Mouse (Mus musculus): ENCODE measurements around the gene Clec2d. TPM values are rescaled to one million over a fixed set of nuclear protein-coding genes. Genes with fewer than 3 reads are reported as not detected.

Gene Clec2d
- polyA plus RNA-seq, 1 experiment = 14.9 TPM

DNA sequence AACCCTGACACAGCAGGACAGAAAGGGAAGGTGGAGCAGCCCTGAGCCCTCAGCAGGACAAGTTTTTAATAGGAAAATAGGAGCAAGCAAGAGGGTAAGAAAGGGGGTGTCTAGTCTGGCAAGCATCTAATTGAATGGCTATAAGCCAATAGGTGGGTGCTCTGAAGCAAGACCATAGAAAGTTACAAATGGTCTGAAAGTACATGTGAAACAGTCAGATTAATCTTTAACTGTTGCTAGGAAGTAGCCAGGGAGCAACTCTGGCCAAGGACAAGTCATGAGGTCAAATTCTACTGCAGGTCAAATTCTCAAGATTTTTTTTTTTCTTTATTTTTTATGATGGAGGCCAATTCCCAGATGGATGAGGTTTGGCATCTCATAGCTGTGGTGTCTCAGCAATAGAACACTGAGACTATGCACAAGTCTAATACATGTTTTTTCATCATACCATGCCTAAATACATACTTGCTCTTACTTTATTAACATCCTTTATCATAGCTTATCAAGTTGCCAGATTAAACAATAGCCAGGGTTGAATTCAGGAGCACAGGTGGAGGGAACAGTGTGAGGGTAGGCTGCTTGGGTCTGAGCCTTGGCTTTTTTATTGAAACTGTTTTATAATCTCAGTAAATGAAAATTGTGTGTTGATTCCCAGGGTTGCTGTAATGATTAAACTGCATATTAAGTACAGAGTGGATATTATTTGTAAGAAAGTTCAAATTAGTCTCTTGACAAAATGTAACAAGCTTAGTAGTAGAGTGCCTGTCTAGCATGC is 32.2 kb downstream of the Clec2d start:
- TF ChIP-seq CTCF (IDR thresholded peaks at IDR 0.05; ENCODE audit: borderline replicate concordance, insufficient read depth, low read depth, low read length) = no peak
- TF ChIP-seq POLR2A (IDR thresholded peaks at IDR 0.05; ENCODE audit: borderline replicate concordance, insufficient read depth, low read length) = no peak
- DNase-seq = no peak
- Histone ChIP-seq H3K4me1 (ENCODE audit: control insufficient read depth, insufficient read depth, low read length) (no peaks in the 10 kb centered on the region), H3K4me3 (replicated peaks; ENCODE audit: insufficient read depth, low read depth, low read length) (no peak overlapping the region), H3K27me3 (ENCODE audit: control insufficient read depth, insufficient read depth, low read length) (no peaks in the 10 kb centered on the region), H3K27ac (ENCODE audit: insufficient read depth, low read length) (no peak overlapping the region)

GRCm38 (mm10) chr6:129213497-129213896 is 33.1 kb downstream of the Clec2d start:
- DNase-seq = no peak
- Histone ChIP-seq H3K4me1 (ENCODE audit: control insufficient read depth, insufficient read depth, low read length) (no peaks in the 10 kb centered on the region), H3K4me3 (replicated peaks; ENCODE audit: insufficient read depth, low read depth, low read length) (no peak overlapping the region), H3K27ac (ENCODE audit: insufficient read depth, low read length) (no peak overlapping the region), H3K27me3 (ENCODE audit: control insufficient read depth, insufficient read depth, low read length) (no peaks in the 10 kb centered on the region)
- 68% methylated on average over 1 of the region's 1 CpGs for WGBS
- TF ChIP-seq POLR2A (IDR thresholded peaks at IDR 0.05; ENCODE audit: borderline replicate concordance, insufficient read depth, low read length) (no peak), CTCF (IDR thresholded peaks at IDR 0.05; ENCODE audit: borderline replicate concordance, insufficient read depth, low read depth, low read length) (no peak)

DNA sequence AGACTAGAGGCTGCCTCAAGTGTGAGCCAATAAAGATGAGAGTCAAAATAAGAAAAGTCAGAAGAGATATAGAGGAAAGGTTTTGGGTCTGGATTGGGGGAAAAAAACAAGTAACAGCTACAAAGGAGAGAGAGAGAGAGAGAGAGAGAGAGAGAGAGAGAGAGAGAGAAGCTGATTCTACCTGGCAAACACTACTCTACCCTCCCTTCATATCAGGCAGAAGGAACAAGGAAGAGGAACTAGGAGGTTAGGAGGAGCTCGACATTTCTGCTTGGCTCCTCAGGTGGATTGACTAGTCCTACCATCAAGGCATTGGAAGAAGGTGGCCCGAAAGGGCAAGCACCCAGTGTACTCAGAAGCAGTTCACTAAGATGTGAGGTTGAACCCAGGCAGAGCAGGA is 33.8 kb downstream of the Clec2d start:
- H3K27me3 ChIP-seq (ENCODE audit: control insufficient read depth, insufficient read depth, low read length) = no peaks in the 10 kb centered on the region
- TF ChIP-seq POLR2A (IDR thresholded peaks at IDR 0.05; ENCODE audit: borderline replicate concordance, insufficient read depth, low read length) (no peak), CTCF (IDR thresholded peaks at IDR 0.05; ENCODE audit: borderline replicate concordance, insufficient read depth, low read depth, low read length) (no peak)
- no peak for DNase-seq
- no peaks in the 10 kb centered on the region for H3K4me1 ChIP-seq (ENCODE audit: control insufficient read depth, insufficient read depth, low read length)
- H3K4me3 ChIP-seq (replicated peaks; ENCODE audit: insufficient read depth, low read depth, low read length) = no peak overlapping the region
- 84% methylated on average over 2 of the region's 2 CpGs for WGBS
- no peak overlapping the region for H3K27ac ChIP-seq (ENCODE audit: insufficient read depth, low read length)

GRCm38 (mm10) chr6:129215053-129215452 is 34.6 kb downstream of the Clec2d start:
- no peak overlapping the region for H3K27ac ChIP-seq (ENCODE audit: insufficient read depth, low read length)
- 73% methylated on average over 2 of the region's 2 CpGs for WGBS
- no peak overlapping the region for H3K4me3 ChIP-seq (replicated peaks; ENCODE audit: insufficient read depth, low read depth, low read length)
- DNase-seq = no peak
- H3K27me3 ChIP-seq (ENCODE audit: control insufficient read depth, insufficient read depth, low read length) = no peaks in the 10 kb centered on the region
- no peak for TF ChIP-seq CTCF (IDR thresholded peaks at IDR 0.05; ENCODE audit: borderline replicate concordance, insufficient read depth, low read depth, low read length)
- no peak for TF ChIP-seq POLR2A (IDR thresholded peaks at IDR 0.05; ENCODE audit: borderline replicate concordance, insufficient read depth, low read length)
- H3K4me1 ChIP-seq (ENCODE audit: control insufficient read depth, insufficient read depth, low read length) = no peaks in the 10 kb centered on the region

- TF ChIP-seq CTCF (IDR thresholded peaks at IDR 0.05; ENCODE audit: borderline replicate concordance, insufficient read depth, low read depth, low read length) (no peak), POLR2A (IDR thresholded peaks at IDR 0.05; ENCODE audit: borderline replicate concordance, insufficient read depth, low read length) (no peak)
- no peak overlapping the region for H3K4me3 ChIP-seq (replicated peaks; ENCODE audit: insufficient read depth, low read depth, low read length)
- no peaks in the 10 kb centered on the region for H3K4me1 ChIP-seq (ENCODE audit: control insufficient read depth, insufficient read depth, low read length)
- H3K27ac ChIP-seq (ENCODE audit: insufficient read depth, low read length) = no peak overlapping the region
- DNase-seq = no peak
- H3K27me3 ChIP-seq (ENCODE audit: control insufficient read depth, insufficient read depth, low read length) = no peaks in the 10 kb centered on the region
- WGBS = 63% methylated on average over 7 of the region's 7 CpGs
Observed at GRCm38 (mm10) chr6:129215886-129216637, 35.6 kb downstream of the Clec2d start.

GRCm38 (mm10) chr6:129216721-129217230 is 36.4 kb downstream of the Clec2d start:
- H3K27me3 ChIP-seq (ENCODE audit: control insufficient read depth, insufficient read depth, low read length) = no peaks in the 10 kb centered on the region
- WGBS = 79% methylated on average over 3 of the region's 3 CpGs
- no peak overlapping the region for H3K4me3 ChIP-seq (replicated peaks; ENCODE audit: insufficient read depth, low read depth, low read length)
- no peak overlapping the region for H3K27ac ChIP-seq (ENCODE audit: insufficient read depth, low read length)
- no peak for DNase-seq
- no peaks in the 10 kb centered on the region for H3K4me1 ChIP-seq (ENCODE audit: control insufficient read depth, insufficient read depth, low read length)
- no peak for TF ChIP-seq POLR2A (IDR thresholded peaks at IDR 0.05; ENCODE audit: borderline replicate concordance, insufficient read depth, low read length)

- H3K4me1 ChIP-seq (ENCODE audit: control insufficient read depth, insufficient read depth, low read length) = no peaks in the 10 kb centered on the region
- DNase-seq = no peak
Observed at GRCm38 (mm10) chr6:129218191-129218696, 37.8 kb downstream of the Clec2d start.

More at GRCm38 (mm10) chr6:129218191-129218696, 37.8 kb downstream of the Clec2d start:
- no peak overlapping the region for H3K4me3 ChIP-seq (replicated peaks; ENCODE audit: insufficient read depth, low read depth, low read length)
- no peak overlapping the region for H3K27ac ChIP-seq (ENCODE audit: insufficient read depth, low read length)
- H3K27me3 ChIP-seq (ENCODE audit: control insufficient read depth, insufficient read depth, low read length) = no peaks in the 10 kb centered on the region
- 63% methylated on average over 5 of the region's 5 CpGs for WGBS
- TF ChIP-seq POLR2A (IDR thresholded peaks at IDR 0.05; ENCODE audit: borderline replicate concordance, insufficient read depth, low read length) (no peak), CTCF (IDR thresholded peaks at IDR 0.05; ENCODE audit: borderline replicate concordance, insufficient read depth, low read depth, low read length) (no peak)

All from cerebellum, adult 2 months (tissue).